Mouse (Mus musculus): ENCODE measurements around the gene Rhog.
A peak's percentile ranks its signal among the peaks of the same experiment; 100 is the strongest.
"Not testable (repeated sequence)": the region's sequence is repeated elsewhere in the genome, so short reads cannot be mapped to it uniquely, and the experiment has no call there.

Rhog gene

GRCm38 (mm10) chr7:102255954-102256353, at the start of gene Rhog:
Rhog (minus strand) TSS chr7:102256054.
- no peak for DNase-seq (ENCODE audit: low spot score)

GRCm38 (mm10) chr7:102305596-102305995, 49.7 kb upstream of the Rhog start:
- DNase-seq (ENCODE audit: low spot score), result no peak

DNA sequence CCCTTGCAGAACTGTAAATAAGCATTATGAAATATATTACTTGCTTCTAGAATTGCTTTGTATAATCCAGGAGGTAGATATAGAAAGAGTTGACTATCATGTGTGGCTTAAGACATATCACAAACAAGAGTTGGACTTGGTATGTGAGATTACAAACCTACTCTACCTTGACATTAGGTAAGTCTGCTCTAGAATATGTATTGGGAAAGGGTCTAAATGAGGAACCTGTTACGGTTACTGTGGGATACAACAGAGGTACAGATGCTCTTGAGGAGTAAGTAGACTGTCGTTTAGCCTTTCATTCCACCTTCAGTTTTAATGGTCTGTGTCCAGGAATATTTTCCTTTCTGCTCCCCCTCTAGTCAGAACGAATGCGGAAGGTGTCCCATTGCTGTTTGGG, 46.6 kb upstream of the Rhog start:
- no peak for DNase-seq (ENCODE audit: low spot score)

DNA sequence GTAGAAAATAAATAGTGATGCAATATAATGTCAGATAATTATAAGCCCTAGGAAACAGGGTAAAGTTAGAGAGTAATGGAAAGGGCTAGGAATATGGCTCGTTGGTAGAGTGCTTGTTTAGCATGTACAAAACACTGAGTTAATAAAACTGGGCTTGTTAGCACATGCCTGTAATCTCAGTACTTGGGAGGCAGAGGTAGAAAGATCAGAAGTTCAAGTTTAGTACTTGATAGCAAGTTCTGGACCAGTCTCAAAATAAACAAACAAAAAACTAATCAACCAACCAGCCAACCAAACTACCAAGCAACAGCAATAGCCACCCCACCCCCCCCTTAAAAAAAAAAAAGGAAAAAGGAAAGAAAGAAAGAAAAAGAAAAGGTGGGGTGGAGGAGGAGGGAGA, 44.9 kb upstream of the Rhog start:
- DNase-seq (ENCODE audit: low spot score), result no peak

GRCm38 (mm10) chr7:102293234-102293633, 37.4 kb upstream of the Rhog start:
- DNase-seq (ENCODE audit: low spot score), result no peak

DNA sequence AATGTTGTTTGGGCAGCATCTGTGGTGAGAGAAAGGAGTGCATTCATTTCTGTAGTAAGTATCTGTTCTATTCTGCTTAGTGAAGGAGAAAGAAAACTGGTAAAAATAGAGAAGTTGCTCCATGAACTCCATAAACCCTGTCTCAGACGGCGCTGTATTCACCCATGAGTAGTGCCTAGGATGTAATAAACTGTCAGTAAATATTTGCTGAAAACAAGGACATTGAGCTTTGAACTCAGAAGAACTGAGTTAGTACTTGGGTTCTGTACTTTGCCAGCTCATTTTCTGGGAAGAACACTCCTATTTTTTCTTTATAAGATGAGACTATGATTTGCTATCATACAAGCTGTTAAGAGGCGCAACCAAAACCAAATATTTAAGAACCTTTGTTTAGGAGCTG, 36.4 kb upstream of the Rhog start:
- DNase-seq (ENCODE audit: low spot score), result no peak

DNA sequence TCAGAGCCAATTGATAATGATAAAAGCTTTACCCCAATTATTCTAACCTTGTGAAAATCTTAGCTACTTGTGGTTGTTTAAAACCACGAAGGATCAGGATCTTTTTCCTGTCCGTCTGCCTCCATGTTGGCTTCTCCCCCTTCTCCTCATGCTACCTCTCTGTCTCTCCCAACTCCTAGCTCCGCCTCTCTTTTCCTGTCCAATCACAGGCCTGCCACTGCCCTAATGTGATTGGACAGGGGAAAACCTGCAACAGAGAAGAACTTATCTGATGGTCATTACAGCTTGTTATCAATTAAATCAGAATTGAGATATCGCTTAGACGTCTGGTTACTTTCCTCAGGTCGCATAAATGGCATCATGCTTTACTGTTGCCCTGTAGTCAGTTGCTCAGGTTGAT, 33.6 kb upstream of the Rhog start:
- DNase-seq (ENCODE audit: low spot score), result no peak

DNA sequence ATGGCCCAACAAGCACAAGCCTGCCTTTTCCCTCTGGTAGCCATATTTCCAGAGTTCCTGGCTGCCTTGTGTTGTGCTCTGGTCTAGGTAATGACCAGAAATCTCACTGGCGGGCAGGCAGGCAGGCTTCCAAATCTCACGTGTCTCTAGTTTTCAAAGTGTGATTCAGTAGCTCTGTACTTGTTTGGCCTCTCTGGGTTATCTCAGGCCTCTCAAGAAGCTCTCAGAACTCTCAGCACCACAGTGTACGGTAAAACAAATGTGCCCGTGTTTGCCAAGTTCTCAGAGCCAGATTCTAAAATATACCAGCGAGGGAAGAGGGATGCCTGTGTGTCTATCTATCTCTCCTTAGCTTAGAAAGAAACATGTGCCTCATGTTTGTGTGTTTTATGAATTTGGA, 26.4 kb upstream of the Rhog start:
- DNase-seq (ENCODE audit: low spot score), result no peak

DNA sequence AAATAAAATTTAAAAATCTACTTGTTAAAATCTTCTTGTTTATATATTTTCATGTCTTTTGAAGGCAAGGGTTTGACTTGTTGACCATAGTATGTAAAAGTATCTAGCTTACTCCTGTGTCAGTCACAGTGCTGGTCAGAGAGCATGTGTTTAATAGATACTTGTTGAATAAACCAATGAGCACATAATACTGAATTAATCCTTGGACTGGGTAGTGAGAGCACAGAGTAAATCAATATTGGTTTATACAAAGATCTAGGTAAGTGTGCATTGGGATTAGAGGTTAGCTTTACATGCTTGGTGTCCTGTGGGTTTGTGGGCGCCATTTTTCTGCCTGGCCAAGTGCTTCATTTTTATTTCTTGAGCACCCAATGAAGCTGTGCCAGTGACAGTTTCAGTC, 25.5 kb upstream of the Rhog start:
- DNase-seq (ENCODE audit: low spot score), result no peak

DNA sequence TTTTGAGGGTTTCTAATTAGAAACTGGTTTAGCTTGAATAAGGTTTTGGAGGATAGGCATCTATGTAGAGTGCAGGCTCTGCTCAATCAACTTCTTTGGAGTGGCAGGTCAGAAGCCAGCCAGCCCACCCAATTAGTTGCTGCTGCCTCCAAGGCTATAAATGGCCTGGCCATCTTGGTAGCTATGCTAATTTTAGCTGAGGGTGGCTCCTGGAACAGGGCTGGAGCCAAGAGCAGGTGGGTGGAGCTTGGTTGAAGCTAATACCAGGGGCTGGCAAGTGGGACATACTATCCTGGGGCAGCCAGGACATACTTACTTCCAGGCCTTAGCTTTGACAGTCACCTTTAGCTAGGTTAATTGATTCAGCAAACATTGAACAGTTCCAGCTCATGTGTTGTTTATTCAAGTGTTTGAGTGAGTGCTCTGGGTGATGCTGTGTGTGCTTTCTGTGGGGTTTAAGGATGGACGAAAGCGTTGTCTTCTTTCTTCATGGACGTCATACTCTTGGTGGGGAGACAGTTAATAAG, 16.6 kb upstream of the Rhog start:
- DNase-seq (ENCODE audit: low spot score), result no peak

DNA sequence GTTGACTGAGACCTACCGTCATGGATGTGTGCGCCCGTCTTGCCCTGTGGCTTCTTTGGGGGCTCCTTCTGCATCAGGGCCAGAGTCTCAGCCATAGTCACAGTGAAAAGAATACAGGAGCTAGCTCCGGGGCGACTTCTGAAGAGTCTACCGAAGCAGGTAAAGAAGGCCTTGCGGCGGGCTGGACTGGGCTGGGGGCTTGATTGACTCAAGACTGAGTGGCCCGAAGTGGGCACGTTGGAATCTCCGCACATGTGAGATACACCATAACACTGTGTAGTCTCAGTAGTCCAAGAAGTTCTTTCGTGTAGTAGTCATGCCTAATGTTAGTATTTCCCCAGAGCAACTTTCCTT, 12.5 kb upstream of the Rhog start:
- DNase-seq (ENCODE audit: low spot score), result no peak

- DNase-seq (ENCODE audit: low spot score), result peak; percentile 41
Measured at GRCm38 (mm10) chr7:102267601-102268394, 11.9 kb upstream of the Rhog start, which contains the start of gene Stim1. Stim1 (plus strand) TSS chr7:102267806.

GRCm38 (mm10) chr7:102267113-102267579, 11.3 kb upstream of the Rhog start:
- peak; percentile 90 for DNase-seq (ENCODE audit: low spot score)

GRCm38 (mm10) chr7:102266401-102267042, 10.7 kb upstream of the Rhog start:
- no peak for DNase-seq (ENCODE audit: low spot score)

DNA sequence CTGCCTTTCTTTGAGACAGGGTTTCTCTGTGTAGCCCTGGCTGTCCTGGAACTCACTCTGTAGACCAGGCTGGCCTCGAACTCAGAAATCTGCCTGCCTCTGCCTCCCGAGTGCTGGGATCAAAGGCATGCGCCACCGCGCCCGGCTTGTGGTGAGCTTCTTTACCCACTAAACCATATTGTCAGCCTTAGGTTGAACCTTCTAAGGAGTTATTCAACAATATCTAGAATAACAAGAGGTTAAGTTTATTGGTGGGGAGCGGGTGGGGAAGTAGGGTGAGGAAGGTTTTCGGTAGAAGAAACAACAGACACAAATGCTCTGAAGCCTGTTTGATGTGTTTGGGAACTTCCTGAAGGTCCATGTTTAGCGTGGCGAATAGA, 10.2 kb upstream of the Rhog start:
- DNase-seq (ENCODE audit: low spot score), result not testable (repeated sequence)

DNA sequence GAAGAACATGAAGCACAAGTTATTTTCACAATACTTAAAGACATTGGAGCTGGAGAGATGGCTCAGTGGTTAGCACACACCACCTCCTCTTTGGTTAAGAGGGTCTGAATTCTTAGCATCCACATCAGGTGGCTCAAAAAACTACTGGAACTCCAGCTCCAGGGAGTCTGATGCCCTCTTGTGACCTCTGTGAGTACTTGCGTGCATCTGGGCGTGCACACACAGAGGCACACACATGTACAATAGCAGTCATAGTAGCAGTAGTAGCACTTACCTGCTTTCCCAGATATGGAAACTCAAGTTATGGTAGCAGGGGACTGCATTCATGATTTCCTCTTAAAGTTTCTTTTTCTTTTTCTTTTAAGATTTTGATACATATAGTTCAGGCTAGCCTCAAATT, 7.2 kb upstream of the Rhog start:
- DNase-seq (ENCODE audit: low spot score), result no peak

- no peak for DNase-seq (ENCODE audit: low spot score)
Measured at GRCm38 (mm10) chr7:102260518-102260917, 4.7 kb upstream of the Rhog start.

DNA sequence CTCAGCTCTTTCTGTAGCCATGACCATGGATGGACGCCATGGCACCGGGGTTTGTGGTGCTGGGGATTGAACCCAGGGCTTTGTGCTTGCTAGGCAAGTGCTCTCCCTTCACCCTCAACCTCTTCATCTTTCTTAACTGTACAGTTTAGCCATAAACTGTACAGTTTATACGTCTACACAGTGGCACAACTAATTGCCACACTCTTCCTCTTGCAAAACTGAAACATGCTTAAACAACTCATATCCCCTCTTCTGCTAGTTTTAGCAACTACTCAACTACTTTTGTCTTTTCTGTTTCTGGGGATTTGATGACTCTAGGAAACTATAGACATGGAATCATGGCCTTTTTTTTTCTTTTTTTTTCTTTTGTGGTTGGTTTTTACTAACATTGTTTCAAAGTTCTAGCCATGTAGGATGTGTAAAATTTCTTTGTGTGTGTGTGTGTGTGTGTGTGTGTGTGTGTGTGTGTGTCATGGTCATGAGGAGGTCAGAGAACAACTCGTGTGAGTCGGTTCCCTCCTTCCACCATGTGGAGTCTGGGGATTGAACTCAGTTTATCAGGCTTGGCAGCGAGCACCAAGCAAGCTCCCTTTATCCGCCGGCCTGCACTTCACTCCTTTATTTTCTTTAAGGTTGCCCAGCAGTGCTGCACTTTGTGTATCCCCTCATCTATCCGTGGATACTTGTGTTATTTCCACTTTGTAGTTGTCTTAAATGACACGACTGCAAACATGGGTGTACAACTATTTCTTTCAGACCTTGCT, 4.0 kb upstream of the Rhog start:
- no peak for DNase-seq (ENCODE audit: low spot score)

GRCm38 (mm10) chr7:102258753-102259152, 2.9 kb upstream of the Rhog start:
- DNase-seq (ENCODE audit: low spot score), result no peak

- peak; percentile 56 for DNase-seq (ENCODE audit: low spot score)
Measured at GRCm38 (mm10) chr7:102258189-102258588, 2.3 kb upstream of the Rhog start.

- no peak for DNase-seq (ENCODE audit: low spot score)
Measured at GRCm38 (mm10) chr7:102256636-102257035, 782 bp upstream of the Rhog start.

DNA sequence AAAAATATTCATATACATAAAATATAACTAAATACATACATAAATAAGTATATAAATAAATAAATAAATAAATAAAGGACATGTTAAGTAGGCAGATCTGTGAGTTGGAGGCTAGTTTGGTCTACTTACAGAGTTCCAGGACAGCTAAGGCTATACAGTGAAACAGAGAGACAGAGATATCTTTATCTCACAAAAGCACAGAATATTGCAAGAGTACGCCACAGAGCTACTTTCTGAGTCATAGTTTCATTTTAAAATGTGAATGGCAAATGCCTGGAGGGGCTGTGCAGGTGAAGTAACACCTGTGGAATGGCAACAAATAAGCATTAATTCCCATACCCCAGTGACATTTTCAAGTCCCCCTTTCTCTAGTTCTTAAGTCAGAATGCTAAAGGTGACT, 2.2 kb downstream of the Rhog start:
- DNase-seq (ENCODE audit: low spot score), result no peak
